Mouse (Mus musculus): ENCODE data around the gene Ly6g6f.

- TF ChIP-seq CTCF (IDR thresholded peaks at IDR 0.05; ENCODE audit: low read depth) (peak; percentile 41; the same call in 1 of the 2 replicates), EP300 (optimal IDR thresholded peaks at IDR 0.05) (no peak)
Measured at GRCm38 (mm10) chr17:35079778-35080177, 5.6 kb downstream of the Ly6g6f start.

Data from stomach, postnatal 0 days (tissue).